Mouse (Mus musculus) G1E-ER4 (cell line): ENCODE data around the gene Cnep1r1. TPM values are rescaled to one million over a fixed set of nuclear protein-coding genes. Genes with fewer than 3 reads are reported as not detected.

Experiments used
- GATA1 ChIP-seq: IDR thresholded peaks from one replicate; pipeline ENCODE4 v1.8.0; 2012; ENCODE audit warnings: low read length, inconsistent platforms
- polyA plus RNA-seq: library from polyadenylated mRNA; stranded (reverse); fragments of >175 nt; gene quantifications from 2 replicates; pipeline ENCODE4 v1.2.3, GENCODE M21; 2012

The Cnep1r1 gene
- polyA plus RNA-seq, 1 experiment, result 16.9 TPM

DNA sequence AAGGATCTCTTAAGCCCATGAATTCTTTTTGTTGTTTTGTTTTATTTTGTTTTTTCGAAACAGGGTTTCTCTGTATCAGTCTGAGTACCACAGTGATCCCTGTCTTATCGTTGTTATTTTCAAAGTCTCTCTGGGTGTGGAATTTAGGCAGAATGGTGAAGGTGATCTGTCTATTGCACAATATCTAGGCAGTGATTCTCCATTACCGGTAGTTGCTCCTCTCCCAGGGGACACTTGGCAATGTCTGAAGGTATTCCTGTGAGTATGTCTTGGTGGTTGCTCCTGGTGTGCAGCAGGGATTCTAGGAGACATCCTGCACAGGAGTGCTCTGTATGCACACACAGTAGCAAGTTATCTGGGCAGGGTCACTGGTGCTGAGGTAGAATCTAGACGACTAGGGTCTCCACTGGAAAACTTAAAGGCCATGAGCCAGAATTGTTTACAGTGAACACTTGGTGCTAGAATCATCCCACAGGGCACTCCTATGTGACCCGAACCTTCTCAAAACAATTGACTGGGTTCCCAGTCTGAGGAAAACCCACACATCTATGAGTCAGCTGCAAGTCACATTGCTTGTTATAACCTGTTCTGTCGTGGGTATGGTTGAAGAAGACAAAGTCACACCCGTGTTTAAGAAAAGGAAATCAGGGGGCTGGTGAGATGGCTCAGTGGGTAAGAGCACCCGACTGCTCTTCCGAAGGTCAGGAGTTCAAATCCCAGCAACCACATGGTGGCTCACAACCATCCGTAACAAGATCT is 41.8 kb downstream of the Cnep1r1 start:
- no peak for TF ChIP-seq GATA1

DNA sequence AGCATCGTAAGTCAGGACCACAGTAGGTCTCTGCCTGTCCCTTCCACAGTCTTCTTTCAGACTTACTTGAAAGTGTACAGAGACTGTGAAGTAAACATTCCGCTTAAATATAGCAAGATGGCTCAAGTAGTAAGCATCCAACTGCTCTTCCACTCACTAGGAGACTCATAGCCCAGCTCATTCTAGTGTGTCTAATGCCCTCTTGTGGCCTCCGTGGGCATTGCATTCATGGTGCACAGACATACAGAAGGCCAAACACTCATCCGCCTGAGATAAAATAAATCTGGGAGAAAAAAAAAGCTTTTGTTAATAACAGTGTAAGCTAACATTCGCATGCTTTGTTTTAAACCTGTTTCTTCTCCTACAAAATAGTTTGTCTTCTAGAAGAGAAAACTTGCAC is 42.9 kb downstream of the Cnep1r1 start:
- no peak for TF ChIP-seq GATA1

DNA sequence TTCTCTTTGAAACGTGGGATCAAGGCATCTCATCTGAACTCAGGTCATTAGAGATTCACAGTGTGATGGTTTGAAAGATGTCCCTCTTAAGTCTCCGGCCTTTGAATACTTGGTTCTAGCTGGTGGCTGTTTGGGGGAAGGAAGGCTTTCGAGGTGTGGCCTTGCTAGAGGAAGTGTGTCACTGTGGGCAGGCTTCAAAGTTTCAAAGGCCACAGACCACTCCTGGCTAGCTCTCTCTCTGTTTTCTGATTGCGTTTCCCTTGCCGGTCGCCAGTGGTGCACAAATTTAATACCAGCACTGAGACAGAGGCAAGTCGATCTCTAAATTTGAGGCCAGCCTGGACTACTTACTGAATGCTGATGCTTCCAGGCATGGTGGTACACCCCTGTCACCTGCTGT is 56.7 kb downstream of the Cnep1r1 start:
- TF ChIP-seq GATA1, result no peak

DNA sequence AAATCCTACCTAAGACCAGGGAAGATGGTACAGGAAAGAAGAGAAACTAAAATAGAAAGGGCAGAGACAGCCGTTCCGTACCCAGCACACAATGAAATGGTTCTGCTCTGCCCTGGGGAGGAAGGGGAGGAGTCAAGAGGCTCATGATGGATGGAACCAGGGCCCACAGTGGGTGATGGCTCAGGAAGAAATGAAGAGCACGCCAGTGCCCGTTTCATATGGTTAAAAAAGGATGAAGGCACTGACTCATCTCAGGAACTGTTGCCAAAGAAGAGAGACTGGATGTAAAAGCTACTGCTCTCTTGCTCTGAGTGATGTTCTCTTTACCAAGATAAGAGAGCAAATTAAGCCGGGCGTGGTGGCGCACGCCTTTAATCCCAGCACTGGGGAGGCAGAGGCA is 58.7 kb downstream of the Cnep1r1 start:
- TF ChIP-seq GATA1, result no peak

GRCm38 (mm10) chr8:88183121-88183520 is 64.6 kb downstream of the Cnep1r1 start:
- no peak for TF ChIP-seq GATA1

Other genes with a start within 250 kb of the Cnep1r1 start
- gene Zfp423, start 159.2 kb upstream of the Cnep1r1 start, polyA plus RNA-seq, result not detected in 2 replicates
- gene Heatr3, start 19.1 kb downstream of the Cnep1r1 start, polyA plus RNA-seq, result 18.8 and 24.9 TPM in 2 replicates
- 11.6 and 16.0 TPM in 2 replicates for gene Tent4b, start 80.4 kb downstream of the Cnep1r1 start, polyA plus RNA-seq
- 55.3 and 60.5 TPM in 2 replicates for gene Adcy7, start 153.6 kb downstream of the Cnep1r1 start, polyA plus RNA-seq
- 279 and 403 TPM in 2 replicates for gene Brd7, start 243.4 kb downstream of the Cnep1r1 start, polyA plus RNA-seq